Mouse (Mus musculus) embryonic fibroblast, embryonic 13.5 days (primary cell): ENCODE measurements around the gene Magi2. TPM values are rescaled to one million over a fixed set of nuclear protein-coding genes. Genes with fewer than 3 reads are reported as not detected.
"Not testable (repeated sequence)": the region's sequence is repeated elsewhere in the genome, so short reads cannot be mapped to it uniquely, and the experiment has no call there.

Source experiments
- H3K27ac ChIP-seq: 2 replicates; pipeline ENCODE4 v1.5.1; 2012; ENCODE audit warnings: low read length, control low read depth, inconsistent platforms; ENCODE audit not compliant: insufficient read depth
- H3K4me1 ChIP-seq: 2 replicates; pipeline ENCODE4 v1.6.1; 2011; ENCODE audit warnings: low read length; ENCODE audit not compliant: control insufficient read depth, insufficient read depth
- H3K4me3 ChIP-seq: 2 replicates; pipeline ENCODE4 v1.5.1; 2011; ENCODE audit warnings: mild to moderate bottlenecking, control low read depth, low read length; ENCODE audit not compliant: insufficient read depth
- CTCF ChIP-seq: IDR thresholded peaks from 2 replicates; pipeline ENCODE4 v1.5.1; 2011; ENCODE audit warnings: mild to moderate bottlenecking, control low read depth, low read length, moderate library complexity, borderline replicate concordance; ENCODE audit not compliant: insufficient read depth
- POLR2A ChIP-seq: IDR thresholded peaks from 2 replicates; pipeline ENCODE4 v1.6.1; 2011; ENCODE audit warnings: low read depth, mild to moderate bottlenecking, control low read depth, low read length, moderate library complexity
- polyA plus RNA-seq: library from polyadenylated mRNA; stranded (reverse); fragments of >200 nt; gene quantifications from 2 replicates; pipeline ENCODE4 v1.2.4, GENCODE M21; 2011; ENCODE audit warnings: low read depth; ENCODE audit not compliant: missing spikeins, insufficient read length

The Magi2 gene
- polyA plus RNA-seq, 1 experiment = 4.6 TPM

- Histone ChIP-seq H3K4me1 (no peaks in the 10 kb centered on the region), H3K4me3 (no peak overlapping the region), H3K27ac (no peak overlapping the region)
- TF ChIP-seq CTCF (no peak), POLR2A (no peak)
Measured at GRCm38 (mm10) chr5:19539348-19539747, 312.5 kb downstream of the Magi2 start.

DNA sequence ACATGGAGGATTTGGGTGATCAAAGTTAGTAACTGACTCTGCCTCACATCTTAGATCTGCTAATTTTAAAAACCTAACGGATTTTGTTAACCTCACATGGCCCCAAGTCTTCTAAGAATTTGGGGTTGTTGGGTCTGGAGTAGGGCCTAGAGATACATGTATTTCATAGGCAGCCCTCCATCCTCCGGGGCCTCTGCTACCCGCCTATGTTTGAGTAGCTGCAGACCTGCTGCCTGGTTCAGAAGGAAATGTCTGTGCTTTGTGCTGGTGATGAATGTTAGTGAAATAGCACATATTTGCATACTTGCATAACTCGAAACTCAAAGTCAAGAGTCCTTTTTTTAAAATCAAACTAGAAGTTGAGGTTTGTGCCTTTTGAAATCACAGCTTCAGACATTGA lies 319.6 kb downstream of the Magi2 start:
- TF ChIP-seq CTCF (no peak), POLR2A (no peak)
- Histone ChIP-seq H3K4me3 (no peak overlapping the region), H3K4me1 (no peaks in the 10 kb centered on the region), H3K27ac (no peak overlapping the region)

GRCm38 (mm10) chr5:19546900-19547299 lies 320.1 kb downstream of the Magi2 start:
- no peaks in the 10 kb centered on the region for H3K4me1 ChIP-seq
- no peak for TF ChIP-seq CTCF
- no peak for TF ChIP-seq POLR2A
- no peak overlapping the region for H3K4me3 ChIP-seq
- no peak overlapping the region for H3K27ac ChIP-seq

GRCm38 (mm10) chr5:19553510-19553909 lies 326.7 kb downstream of the Magi2 start:
- Histone ChIP-seq H3K4me1 (no peaks in the 10 kb centered on the region), H3K4me3 (no peak overlapping the region), H3K27ac (no peak overlapping the region)
- no peak for TF ChIP-seq POLR2A
- no peak for TF ChIP-seq CTCF

DNA sequence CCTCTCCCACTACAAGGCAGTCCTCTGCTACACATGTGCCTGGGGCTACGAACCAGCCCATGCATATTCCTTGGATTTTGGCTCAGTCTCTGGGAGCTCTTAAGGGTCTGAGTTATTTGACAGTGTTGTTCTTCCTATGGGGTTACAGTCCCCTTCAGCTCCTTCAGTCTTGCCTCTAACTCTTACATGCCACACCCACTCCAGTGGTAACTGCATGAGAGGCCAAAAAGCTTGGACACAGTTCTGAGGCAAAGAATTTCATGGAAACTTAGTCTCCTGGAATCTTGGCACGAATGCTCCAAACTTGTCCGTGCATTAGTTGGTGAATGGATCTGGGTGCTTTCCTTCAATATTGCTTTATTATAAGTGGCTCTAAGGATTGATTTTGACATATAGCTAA lies 338.8 kb downstream of the Magi2 start:
- TF ChIP-seq CTCF (no peak), POLR2A (no peak)
- H3K27ac ChIP-seq = no peak overlapping the region; the same call in 1 of the 2 replicates
- no peaks in the 10 kb centered on the region for H3K4me1 ChIP-seq
- no peak overlapping the region for H3K4me3 ChIP-seq

- not testable (repeated sequence) for H3K27ac ChIP-seq, H3K4me1 ChIP-seq, H3K4me3 ChIP-seq
Measured at GRCm38 (mm10) chr5:19566136-19566535, 339.3 kb downstream of the Magi2 start.

- no peak overlapping the region for H3K27ac ChIP-seq
- no peaks in the 10 kb centered on the region for H3K4me1 ChIP-seq
- no peak for TF ChIP-seq POLR2A
- TF ChIP-seq CTCF = no peak
- H3K4me3 ChIP-seq = no peak overlapping the region
Measured at GRCm38 (mm10) chr5:19607700-19608099, 380.9 kb downstream of the Magi2 start.

GRCm38 (mm10) chr5:19611788-19612187 lies 385.0 kb downstream of the Magi2 start:
- TF ChIP-seq CTCF (no peak), POLR2A (no peak)
- Histone ChIP-seq H3K27ac (no peak overlapping the region), H3K4me3 (no peak overlapping the region), H3K4me1 (no peaks in the 10 kb centered on the region)

DNA sequence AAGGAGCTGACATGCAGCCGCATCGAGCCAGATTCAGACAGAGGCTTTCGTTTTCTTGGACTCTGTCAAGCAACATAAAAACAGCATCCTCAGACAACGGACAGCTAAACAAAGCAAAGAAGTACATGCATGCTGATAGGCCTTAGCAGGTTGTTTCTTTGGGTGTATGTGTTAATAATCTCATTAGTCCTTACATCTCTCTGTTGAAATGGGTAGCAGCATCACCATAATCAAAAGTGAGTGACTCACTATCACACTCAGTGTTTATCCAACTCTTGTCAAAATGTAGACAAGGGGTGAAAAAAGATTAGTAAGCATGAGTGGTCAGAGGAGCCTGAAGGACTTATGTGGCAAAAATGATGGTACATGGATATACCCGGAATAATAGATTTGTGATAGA lies 394.8 kb downstream of the Magi2 start:
- no peak overlapping the region for H3K4me3 ChIP-seq
- no peak overlapping the region for H3K27ac ChIP-seq
- TF ChIP-seq CTCF = no peak
- no peaks in the 10 kb centered on the region for H3K4me1 ChIP-seq

DNA sequence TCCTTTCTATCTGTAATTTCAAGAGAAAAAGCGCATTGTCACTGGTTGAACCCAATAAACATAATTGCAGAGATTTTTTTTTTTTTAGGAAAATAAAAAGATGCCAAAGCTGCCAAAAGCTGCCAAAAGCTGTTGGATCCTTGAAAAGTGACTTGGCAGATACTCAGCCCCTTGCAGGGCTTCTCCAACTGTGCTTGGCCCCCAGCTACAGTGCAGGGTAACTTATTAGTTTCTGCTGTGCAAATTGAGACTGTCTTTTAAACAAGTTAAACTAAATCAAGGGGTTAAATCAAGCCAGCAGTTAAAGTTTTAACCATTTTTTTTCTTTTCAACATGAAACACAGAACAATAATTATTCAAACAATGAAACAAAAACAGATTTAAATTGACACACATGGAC lies 407.1 kb downstream of the Magi2 start:
- no peak overlapping the region for H3K4me3 ChIP-seq
- H3K27ac ChIP-seq = no peak overlapping the region
- H3K4me1 ChIP-seq = no peaks in the 10 kb centered on the region
- no peak for TF ChIP-seq CTCF
- no peak for TF ChIP-seq POLR2A

DNA sequence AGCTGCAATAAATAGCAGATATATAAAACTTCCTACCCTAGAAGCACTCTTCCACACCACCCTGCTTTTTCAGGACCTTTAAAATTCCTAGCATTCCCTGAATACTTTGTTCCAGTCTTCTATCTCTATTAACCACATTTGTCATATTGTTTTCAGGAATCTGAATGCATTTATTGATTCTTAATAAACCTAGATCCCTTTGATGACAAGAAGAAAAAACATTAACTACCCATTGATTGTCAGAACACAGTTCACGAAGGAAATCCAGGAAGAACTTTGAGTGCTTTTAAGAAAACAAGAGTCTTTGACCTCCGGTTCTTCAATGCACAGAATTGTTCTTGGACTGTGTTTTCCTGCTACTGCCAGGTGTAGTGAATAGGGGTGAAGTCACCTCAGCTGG lies 411.0 kb downstream of the Magi2 start:
- TF ChIP-seq POLR2A (no peak), CTCF (no peak)
- H3K4me1 ChIP-seq = no peaks in the 10 kb centered on the region
- no peak overlapping the region for H3K4me3 ChIP-seq
- no peak overlapping the region for H3K27ac ChIP-seq

DNA sequence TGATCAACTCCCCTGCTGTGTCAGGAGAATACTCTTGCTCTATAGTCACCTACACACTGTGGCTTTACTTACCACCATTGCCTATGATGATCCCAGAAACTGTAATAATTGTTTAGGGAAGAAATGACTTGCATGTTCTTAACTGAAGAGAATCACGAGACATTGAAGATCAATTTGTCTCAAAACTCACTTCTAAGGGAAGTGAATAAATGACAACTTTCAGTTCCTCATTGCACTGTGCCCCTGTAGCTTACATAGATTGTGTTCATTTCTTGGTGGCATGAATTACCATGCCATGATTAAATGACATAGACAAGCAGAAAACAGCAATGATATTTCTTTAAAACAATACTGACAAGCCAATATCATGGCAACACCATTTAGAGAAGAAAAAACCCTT lies 429.1 kb downstream of the Magi2 start:
- no peaks in the 10 kb centered on the region for H3K4me1 ChIP-seq
- TF ChIP-seq CTCF = no peak
- no peak for TF ChIP-seq POLR2A
- no peak overlapping the region for H3K27ac ChIP-seq
- H3K4me3 ChIP-seq = no peak overlapping the region
